Mouse (Mus musculus) right cerebral cortex, postnatal 10 days (tissue): Measurements from ENCODE around the gene Acsm4.

Experiments used
- DNase-seq, 2 experiments: peaks; one replicate each; pipeline ENCODE4 v3.0.0; 2021; ENCODE audit warnings: low spot score in 2 of 2

Acsm4 gene

DNA sequence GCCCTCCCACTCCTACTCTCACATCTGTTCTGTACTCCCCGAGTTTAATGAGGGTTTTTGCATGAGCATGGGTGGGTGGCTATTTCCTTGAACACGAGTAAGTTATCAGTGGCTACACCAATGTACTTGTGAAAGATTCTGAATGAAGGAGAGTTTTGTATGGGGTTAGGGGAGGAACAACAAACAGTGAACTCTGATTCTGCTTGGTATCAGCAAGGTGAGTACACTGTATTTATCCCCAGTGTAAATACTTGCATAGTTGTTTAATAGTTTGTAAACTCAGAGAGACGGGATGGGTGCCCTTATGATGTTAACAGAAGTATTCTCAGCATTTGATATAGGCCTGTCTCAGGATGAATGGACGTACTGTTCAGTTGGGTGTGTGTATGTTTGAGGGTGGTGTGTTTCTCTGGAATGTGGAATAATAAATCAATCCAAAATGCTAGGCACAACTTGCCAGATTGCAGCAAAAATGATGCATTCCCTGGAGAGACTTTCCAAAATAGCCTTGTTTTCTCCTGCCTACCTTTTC lies 72.4 kb downstream of the Acsm4 start:
- no peak for DNase-seq
